Mouse (Mus musculus) embryonic facial prominence, embryonic 12.5 days (tissue): ENCODE measurements around the gene Asic1. TPM values are rescaled to one million over a fixed set of nuclear protein-coding genes. Genes with fewer than 3 reads are reported as not detected.
A peak's percentile ranks its signal among the peaks of the same experiment; 100 is the strongest.
"Not testable (repeated sequence)": the region's sequence is repeated elsewhere in the genome, so short reads cannot be mapped to it uniquely, and the experiment has no call there.

Experiments used
- ATAC-seq: fragments of 200-750 bp; cut with Nextera tagmentation; 2 replicates; pipeline ENCODE4 v1.8.0; 2017; ENCODE audit not compliant: insufficient number of reproducible peaks, insufficient read depth, low FRiP score, low TSS enrichment
- H3K27ac ChIP-seq: fragments of 300-500 bp; sonication (generic); 2 replicates; pipeline ENCODE4 v1.5.1; 2016; ENCODE audit warnings: mild to moderate bottlenecking
- H3K27me3 ChIP-seq: fragments of 300-500 bp; sonication (generic); 2 replicates; pipeline ENCODE4 v1.6.1; 2016; ENCODE audit warnings: mild to moderate bottlenecking, moderate library complexity
- H3K36me3 ChIP-seq: fragments of 300-500 bp; sonication (generic); 2 replicates; pipeline ENCODE4 v1.6.1; 2016; ENCODE audit warnings: mild to moderate bottlenecking
- H3K4me1 ChIP-seq: fragments of 300-500 bp; sonication (generic); 2 replicates; pipeline ENCODE4 v1.6.1; 2016
- H3K4me2 ChIP-seq: fragments of 300-500 bp; sonication (generic); replicated peaks from 2 replicates; pipeline ENCODE4 v1.6.1; 2016; ENCODE audit warnings: mild to moderate bottlenecking, moderate library complexity
- H3K4me3 ChIP-seq: fragments of 300-500 bp; sonication (generic); 2 replicates; pipeline ENCODE4 v1.5.1; 2016; ENCODE audit warnings: mild to moderate bottlenecking
- H3K9ac ChIP-seq: fragments of 300-500 bp; sonication (generic); 2 replicates; pipeline ENCODE4 v1.6.1; 2016; ENCODE audit warnings: mild to moderate bottlenecking, moderate library complexity
- H3K9me3 ChIP-seq: fragments of 300-500 bp; sonication (generic); 2 replicates; pipeline ENCODE4 v1.6.1; 2016; ENCODE audit warnings: mild to moderate bottlenecking, moderate library complexity
- WGBS: fragments of 180-500 bp; shearing (Covaris S2); methylation state at CpG from one replicate; pipeline ENCODE4 v1.1.7; 2016; 5-methylcytosine and 5-hydroxymethylcytosine counted together
- polyA plus RNA-seq: library from polyadenylated mRNA; unstranded; fragments of >200 nt; fragmentation: Nextera tagmentation; extraction: Ambion mirVana; gene quantifications from 2 replicates; pipeline ENCODE4 v1.2.1, GENCODE M21; 2016

The Asic1 gene
- polyA plus RNA-seq, 1 experiment from 2014 or later: 6.2 TPM

GRCm38 (mm10) chr15:99724292-99725021, 54.3 kb downstream of the Asic1 start:
- peaks cover 29% of the 10 kb centered on the region for H3K4me1 ChIP-seq

GRCm38 (mm10) chr15:99725341-99726155, 55.4 kb downstream of the Asic1 start, which contains the start of gene Cox14:
Gene Cox14, plus strand, starts transcription at chr15:99725618.
- Histone ChIP-seq H3K4me2 (peak within 1 kb of the TSS; percentile 72), H3K4me1 (peaks cover 29% of the 10 kb centered on the region), H3K27me3 (no peaks in the 10 kb centered on the region), H3K36me3 (peaks cover 25% of the 10 kb centered on the region), H3K9me3 (no peaks in the 10 kb centered on the region), H3K27ac (peak within 1 kb of the TSS; percentile 92), H3K9ac (peak within 1 kb of the TSS; percentile 93), H3K4me3 (peak within 1 kb of the TSS; percentile 99)
- peak; percentile 91 for ATAC-seq
- under 1% methylated on average over 68 of the region's 68 CpGs for WGBS

More at GRCm38 (mm10) chr15:99724292-99725021, 54.3 kb downstream of the Asic1 start:
- H3K27ac ChIP-seq: peak overlapping the region; percentile 78
- H3K9me3 ChIP-seq: no peaks in the 10 kb centered on the region
- ATAC-seq: 0 out of 2 replicates have a peak, but pooled peaks have one; percentile 8
- WGBS: 10% methylated on average over 16 of the region's 16 CpGs
- H3K4me3 ChIP-seq: peak overlapping the region; percentile 99
- H3K9ac ChIP-seq: peak overlapping the region; percentile 47
- no peaks in the 10 kb centered on the region for H3K27me3 ChIP-seq
- peaks cover 19% of the 10 kb centered on the region for H3K36me3 ChIP-seq
- peak overlapping the region; percentile 72 for H3K4me2 ChIP-seq

- WGBS: 84% methylated on average over 2 of the region's 2 CpGs
- ATAC-seq: no peak
- Histone ChIP-seq H3K36me3 (peaks cover 25% of the 10 kb centered on the region), H3K27ac (no peak overlapping the region), H3K9ac (peak overlapping the region; percentile 93), H3K27me3 (no peaks in the 10 kb centered on the region), H3K4me1 (peaks cover 29% of the 10 kb centered on the region), H3K4me2 (peak overlapping the region; percentile 72), H3K4me3 (peak overlapping the region; percentile 99), H3K9me3 (no peaks in the 10 kb centered on the region)
Measured at GRCm38 (mm10) chr15:99726549-99726948, 56.4 kb downstream of the Asic1 start.

- H3K9me3 ChIP-seq, H3K9ac ChIP-seq, H3K27me3 ChIP-seq, H3K27ac ChIP-seq, H3K4me3 ChIP-seq, ATAC-seq: not testable (repeated sequence)
- Histone ChIP-seq H3K4me1 (peaks cover 29% of the 10 kb centered on the region), H3K36me3 (peaks cover 30% of the 10 kb centered on the region), H3K4me2 (0 out of 2 replicates have a peak overlapping the region, but pooled peaks have one; percentile 72)
- WGBS: 90% methylated on average over 4 of the region's 5 CpGs
Measured at GRCm38 (mm10) chr15:99727039-99727438, 56.9 kb downstream of the Asic1 start.

GRCm38 (mm10) chr15:99727525-99727924, 57.4 kb downstream of the Asic1 start:
- no peak overlapping the region for H3K9ac ChIP-seq
- H3K4me3 ChIP-seq: no peak overlapping the region
- peaks cover 30% of the 10 kb centered on the region for H3K36me3 ChIP-seq
- H3K27me3 ChIP-seq: no peaks in the 10 kb centered on the region
- no peaks in the 10 kb centered on the region for H3K9me3 ChIP-seq
- H3K4me1 ChIP-seq: peaks cover 29% of the 10 kb centered on the region
- H3K27ac ChIP-seq: no peak overlapping the region
- ATAC-seq: no peak
- no peak overlapping the region for H3K4me2 ChIP-seq
- WGBS: 97% methylated on average over 12 of the region's 12 CpGs

GRCm38 (mm10) chr15:99728211-99728610, 58.0 kb downstream of the Asic1 start:
- Histone ChIP-seq H3K36me3 (peaks cover 36% of the 10 kb centered on the region), H3K4me3 (no peak overlapping the region), H3K27me3 (no peaks in the 10 kb centered on the region), H3K4me2 (no peak overlapping the region), H3K9ac (no peak overlapping the region), H3K27ac (no peak overlapping the region), H3K4me1 (peaks cover 25% of the 10 kb centered on the region), H3K9me3 (no peaks in the 10 kb centered on the region)
- ATAC-seq: no peak
- WGBS: 96% methylated on average over 5 of the region's 5 CpGs

GRCm38 (mm10) chr15:99729056-99729783, 59.1 kb downstream of the Asic1 start:
- Histone ChIP-seq H3K27ac (no peak overlapping the region), H3K4me1 (peaks cover 15% of the 10 kb centered on the region), H3K4me3 (no peak overlapping the region), H3K36me3 (peaks cover 40% of the 10 kb centered on the region), H3K27me3 (no peaks in the 10 kb centered on the region), H3K9ac (no peak overlapping the region), H3K9me3 (no peaks in the 10 kb centered on the region), H3K4me2 (no peak overlapping the region)
- WGBS: 91% methylated on average over 4 of the region's 4 CpGs
- no peak for ATAC-seq

- Histone ChIP-seq H3K27ac (no peak overlapping the region), H3K36me3 (peaks cover 58% of the 10 kb centered on the region), H3K4me2 (no peak overlapping the region), H3K4me1 (peaks cover 6% of the 10 kb centered on the region), H3K9me3 (no peaks in the 10 kb centered on the region), H3K27me3 (no peaks in the 10 kb centered on the region), H3K4me3 (no peak overlapping the region), H3K9ac (no peak overlapping the region)
- 97% methylated on average over 2 of the region's 2 CpGs for WGBS
- ATAC-seq: no peak
Measured at GRCm38 (mm10) chr15:99731167-99731566, 61.0 kb downstream of the Asic1 start.

- Histone ChIP-seq H3K27ac (no peak overlapping the region), H3K4me2 (no peak overlapping the region), H3K4me3 (no peak overlapping the region), H3K9me3 (no peaks in the 10 kb centered on the region), H3K36me3 (peaks cover 63% of the 10 kb centered on the region), H3K9ac (no peak overlapping the region), H3K27me3 (no peaks in the 10 kb centered on the region), H3K4me1 (peaks cover under 1% of the 10 kb centered on the region; the same call in 1 of the 2 replicates)
- 87% methylated on average over 3 of the region's 3 CpGs for WGBS
- ATAC-seq: no peak
Measured at GRCm38 (mm10) chr15:99731678-99732077, 61.5 kb downstream of the Asic1 start.

GRCm38 (mm10) chr15:99733186-99733585, 63.0 kb downstream of the Asic1 start:
- ATAC-seq: no peak
- Histone ChIP-seq H3K4me1 (no peaks in the 10 kb centered on the region), H3K4me2 (no peak overlapping the region), H3K4me3 (no peak overlapping the region), H3K36me3 (peaks cover 65% of the 10 kb centered on the region), H3K27ac (no peak overlapping the region), H3K9ac (no peak overlapping the region), H3K27me3 (no peaks in the 10 kb centered on the region), H3K9me3 (no peaks in the 10 kb centered on the region)
- WGBS: 93% methylated on average over 5 of the region's 5 CpGs

GRCm38 (mm10) chr15:99735631-99736030, 65.5 kb downstream of the Asic1 start:
- H3K27me3 ChIP-seq: no peaks in the 10 kb centered on the region
- H3K4me1 ChIP-seq: no peaks in the 10 kb centered on the region
- 91% methylated on average over 2 of the region's 2 CpGs for WGBS
- H3K4me2 ChIP-seq: no peak overlapping the region
- ATAC-seq: no peak
- peaks cover 73% of the 10 kb centered on the region for H3K36me3 ChIP-seq
- H3K27ac ChIP-seq: no peak overlapping the region
- H3K9me3 ChIP-seq: no peaks in the 10 kb centered on the region
- H3K9ac ChIP-seq: no peak overlapping the region
- no peak overlapping the region for H3K4me3 ChIP-seq
